Mouse (Mus musculus) spleen, adult 2 months (tissue): ENCODE measurements at regions not wholly inside any gene's neighbourhood (a gene's known extent, or its start where the extent isn't known, plus 50 kb on each side); places are given as distances from the start of the nearest gene placed in this dataset.

ENCODE experiments used
- CTCF ChIP-seq: fragments of 200-500 bp; IDR thresholded peaks from 2 replicates; pipeline ENCODE4 v1.5.1; 2011; ENCODE audit warnings: mild to moderate bottlenecking, inconsistent platforms; ENCODE audit not compliant: insufficient read depth, insufficient read length, insufficient replicate concordance; ENCODE audit errors: extremely low read depth
- POLR2A ChIP-seq: fragments of 200-500 bp; IDR thresholded peaks from 2 replicates; pipeline ENCODE4 v1.6.1; 2011; ENCODE audit warnings: low read depth, low read length, inconsistent platforms

DNA sequence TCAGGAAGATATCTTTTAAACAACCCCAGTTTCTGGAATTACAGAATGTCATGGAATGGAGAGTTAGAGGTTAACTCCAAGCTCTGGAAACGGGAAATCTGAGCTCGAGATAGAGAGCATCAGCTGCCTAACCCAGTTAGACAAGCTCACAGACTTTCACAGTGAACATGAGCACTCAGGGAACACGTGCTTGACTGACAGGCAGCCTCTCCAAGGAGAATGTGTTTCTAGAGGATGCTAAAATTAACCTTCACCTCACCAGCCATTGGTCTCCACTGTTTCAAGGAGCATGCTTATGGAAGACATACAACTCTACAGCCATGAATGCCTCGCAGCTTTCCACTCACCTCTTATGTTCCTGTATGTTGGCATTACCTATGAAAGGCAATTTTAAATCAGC lies 203.0 kb downstream of the Ankrd50 start:
- TF ChIP-seq POLR2A (no peak), CTCF (no peak)
